Mouse (Mus musculus) frontal cortex, postnatal 25 days (tissue): ENCODE data around the gene Stk39.

Source experiments
- DNase-seq, 2 experiments: peaks; one replicate each; pipeline ENCODE4 v3.0.0; 2022; ENCODE audit warnings: low spot score in 2 of 2

The Stk39 gene

GRCm38 (mm10) chr2:68458115-68458514, 14.0 kb downstream of the Stk39 start:
- no peak for DNase-seq

DNA sequence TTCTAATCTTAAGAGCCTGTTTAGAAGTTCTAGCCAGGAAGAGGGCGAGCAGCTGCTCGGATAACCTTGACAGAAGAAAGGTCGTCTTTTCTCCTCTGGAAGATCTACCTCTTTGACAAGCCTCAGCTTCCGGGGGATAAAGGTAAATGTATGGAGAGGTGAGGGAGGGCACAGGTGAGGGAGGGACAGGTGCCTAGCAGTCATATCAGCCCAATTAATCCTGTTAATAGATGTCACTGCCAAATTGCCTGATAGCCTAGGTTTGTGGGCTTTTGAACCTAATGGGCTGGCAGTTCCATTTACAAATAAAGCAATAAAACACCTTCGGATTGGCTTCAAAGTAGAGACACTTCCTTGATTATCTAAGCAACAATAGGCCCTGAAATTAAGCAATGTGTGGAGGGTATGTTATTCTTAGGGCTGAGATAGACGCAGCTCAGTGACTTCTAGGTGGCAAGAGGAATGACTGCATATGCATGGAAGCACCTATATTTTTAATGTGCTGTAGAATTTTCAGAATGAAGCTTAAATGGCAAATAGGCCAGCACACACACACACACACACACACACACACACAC, 14.5 kb downstream of the Stk39 start:
- DNase-seq: no peak

GRCm38 (mm10) chr2:68456899-68457298, 15.2 kb downstream of the Stk39 start:
- no peak for DNase-seq

GRCm38 (mm10) chr2:68452379-68452778, 19.7 kb downstream of the Stk39 start:
- no peak for DNase-seq

DNA sequence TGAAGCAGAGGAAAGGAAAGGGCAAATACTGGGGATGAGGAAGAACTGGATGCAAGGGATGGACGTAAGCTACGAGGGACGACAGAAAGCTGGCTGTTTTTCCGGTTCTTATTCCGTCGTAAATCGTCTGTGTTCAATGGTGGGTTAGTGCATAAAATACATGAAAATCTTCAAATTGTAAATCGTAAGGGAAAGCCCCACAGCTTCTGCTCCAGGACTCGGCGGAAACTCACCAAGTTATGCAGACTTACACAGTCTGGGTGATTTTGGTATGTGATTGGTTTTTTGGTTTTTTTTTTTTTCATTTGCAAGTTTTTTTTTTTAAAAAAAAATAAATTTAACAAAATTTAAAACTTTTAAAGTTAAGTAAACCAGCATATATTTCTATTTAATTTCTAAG, 24.0 kb downstream of the Stk39 start:
- DNase-seq: no peak

GRCm38 (mm10) chr2:68443141-68443540, 28.9 kb downstream of the Stk39 start:
- DNase-seq: no peak

GRCm38 (mm10) chr2:68442113-68442717, 29.9 kb downstream of the Stk39 start:
- no peak for DNase-seq

- DNase-seq: no peak
These were observed 32.5 kb downstream of the Stk39 start for GRCm38 (mm10) chr2:68439614-68440013.

- DNase-seq: no peak
These were observed 34.1 kb downstream of the Stk39 start for GRCm38 (mm10) chr2:68437920-68438319.

GRCm38 (mm10) chr2:68437216-68437615, 34.9 kb downstream of the Stk39 start:
- no peak for DNase-seq

DNA sequence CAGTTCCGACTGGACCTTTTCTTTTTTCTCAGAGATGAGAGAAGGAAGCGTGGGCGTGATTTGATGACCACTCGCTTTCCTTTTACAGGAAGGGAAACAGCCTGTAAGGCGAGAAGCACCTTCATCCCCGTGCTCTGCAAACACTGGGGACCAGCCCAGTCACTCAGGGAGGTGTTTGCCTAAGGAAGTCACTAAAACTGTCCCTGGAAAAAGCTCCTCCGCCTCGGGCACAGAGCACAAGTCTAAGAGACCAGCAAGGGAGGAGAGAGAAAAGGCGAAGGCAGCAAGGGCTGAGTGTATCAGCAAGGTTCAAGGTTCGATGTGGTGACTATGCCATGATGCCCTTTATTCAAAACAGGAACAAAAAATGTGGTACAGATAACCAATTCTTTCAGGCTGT, 35.8 kb downstream of the Stk39 start:
- DNase-seq: no peak

DNA sequence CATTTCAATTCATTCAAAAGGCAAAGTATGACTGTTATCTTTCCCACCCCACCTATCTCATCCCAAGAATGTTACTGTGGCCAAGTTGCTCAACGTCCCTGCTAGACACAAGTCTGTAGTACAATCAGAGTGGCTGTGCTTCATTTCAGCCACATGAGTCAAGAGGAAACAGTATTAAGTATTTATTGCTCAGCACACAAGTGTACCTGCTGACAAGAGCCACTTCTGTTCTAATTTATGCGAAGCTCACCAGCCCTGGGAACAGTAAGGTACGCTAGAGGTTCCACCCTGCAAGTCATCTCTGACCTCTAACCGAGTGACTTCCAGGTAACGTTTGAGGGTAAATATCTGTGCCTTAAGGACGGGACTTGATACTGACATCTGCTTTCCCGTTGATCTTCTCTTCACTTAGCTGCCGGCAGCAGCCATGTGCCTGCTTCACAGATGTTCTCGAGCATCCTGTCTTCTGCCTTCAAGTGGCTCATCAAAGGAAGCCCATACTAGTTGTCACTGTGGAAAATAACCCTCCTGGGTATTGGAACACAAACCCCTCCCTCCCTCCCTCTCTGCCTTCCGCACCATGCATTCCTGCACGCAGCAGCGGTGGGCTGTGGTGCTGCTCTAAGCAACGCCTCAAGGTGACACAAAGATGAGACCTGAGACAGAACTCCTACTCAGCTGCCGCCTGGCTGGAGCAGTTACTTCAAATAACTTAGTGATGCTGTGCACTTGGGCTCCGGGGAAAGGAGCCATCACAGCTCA, 36.4 kb downstream of the Stk39 start:
- no peak for DNase-seq

GRCm38 (mm10) chr2:68434997-68435396, 37.1 kb downstream of the Stk39 start:
- DNase-seq: no peak

DNA sequence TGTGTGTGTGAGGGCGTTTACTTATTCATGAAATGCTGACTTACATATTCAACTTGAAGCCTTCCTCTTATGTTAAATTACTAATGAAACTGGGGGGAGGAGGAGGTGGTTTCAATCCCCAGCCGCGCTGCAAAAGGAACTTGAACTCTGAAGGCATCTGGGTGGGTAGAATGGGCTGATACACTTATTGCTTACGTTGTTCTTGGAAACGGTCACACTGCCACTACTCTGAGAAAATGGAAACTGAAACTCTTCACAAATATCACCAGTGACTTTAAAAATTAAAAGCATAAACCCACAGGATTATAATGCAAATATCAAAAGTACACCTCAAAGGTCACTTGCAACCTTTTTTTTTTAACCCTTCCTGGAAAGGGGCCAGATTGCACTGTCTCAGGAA, 37.5 kb downstream of the Stk39 start:
- DNase-seq: no peak

DNA sequence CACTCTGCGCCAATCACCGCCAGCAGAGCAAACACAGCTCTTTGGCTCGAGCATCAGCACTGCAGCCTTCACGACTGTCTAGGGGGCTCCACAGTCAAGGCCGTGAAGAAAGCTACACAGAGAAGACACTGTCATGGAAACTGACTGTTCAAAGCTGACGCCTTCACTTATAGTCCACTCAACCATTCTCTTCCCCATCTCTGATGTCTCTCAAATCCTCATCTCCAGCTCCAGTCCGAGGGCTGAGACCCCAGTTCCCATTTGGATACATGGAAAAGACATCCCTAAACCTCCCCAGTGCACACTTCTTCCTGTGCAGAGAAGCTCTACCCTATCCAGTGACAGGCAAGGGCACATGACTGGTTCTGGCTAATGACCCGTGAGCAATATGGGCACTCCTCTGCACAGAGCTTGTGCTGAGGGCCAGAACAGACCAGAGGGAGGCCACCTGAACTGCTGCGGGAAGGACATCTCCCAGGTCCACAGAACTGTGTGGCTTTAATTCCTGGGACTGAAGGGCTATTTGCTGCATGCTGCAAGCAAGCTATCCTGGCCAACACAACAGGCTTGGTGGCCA, 38.2 kb downstream of the Stk39 start:
- DNase-seq: no peak

DNA sequence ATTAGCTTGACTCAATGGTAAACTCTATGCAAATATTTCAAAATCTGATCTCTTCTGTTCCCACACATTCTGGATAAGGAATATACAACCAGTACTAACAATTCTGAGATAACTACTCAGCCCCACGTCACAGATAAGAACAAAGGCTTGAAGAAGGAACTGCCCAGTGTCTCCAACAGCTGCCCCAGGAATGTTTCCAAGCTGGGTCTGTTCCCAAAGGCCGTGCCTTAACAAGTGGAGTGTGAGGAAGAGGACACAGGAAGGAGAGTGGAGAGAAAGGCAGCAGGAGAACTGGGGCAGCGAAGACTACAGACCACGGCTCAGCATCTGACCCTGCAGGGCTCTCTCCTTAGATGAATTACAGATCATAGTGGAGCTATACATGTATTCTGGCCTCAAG, 39.2 kb downstream of the Stk39 start:
- DNase-seq: no peak

- no peak for DNase-seq
These were observed 40.8 kb downstream of the Stk39 start for GRCm38 (mm10) chr2:68431024-68431962.

- DNase-seq: no peak
These were observed 41.6 kb downstream of the Stk39 start for GRCm38 (mm10) chr2:68430493-68430892.

GRCm38 (mm10) chr2:68429436-68429835, 42.6 kb downstream of the Stk39 start:
- DNase-seq: no peak

DNA sequence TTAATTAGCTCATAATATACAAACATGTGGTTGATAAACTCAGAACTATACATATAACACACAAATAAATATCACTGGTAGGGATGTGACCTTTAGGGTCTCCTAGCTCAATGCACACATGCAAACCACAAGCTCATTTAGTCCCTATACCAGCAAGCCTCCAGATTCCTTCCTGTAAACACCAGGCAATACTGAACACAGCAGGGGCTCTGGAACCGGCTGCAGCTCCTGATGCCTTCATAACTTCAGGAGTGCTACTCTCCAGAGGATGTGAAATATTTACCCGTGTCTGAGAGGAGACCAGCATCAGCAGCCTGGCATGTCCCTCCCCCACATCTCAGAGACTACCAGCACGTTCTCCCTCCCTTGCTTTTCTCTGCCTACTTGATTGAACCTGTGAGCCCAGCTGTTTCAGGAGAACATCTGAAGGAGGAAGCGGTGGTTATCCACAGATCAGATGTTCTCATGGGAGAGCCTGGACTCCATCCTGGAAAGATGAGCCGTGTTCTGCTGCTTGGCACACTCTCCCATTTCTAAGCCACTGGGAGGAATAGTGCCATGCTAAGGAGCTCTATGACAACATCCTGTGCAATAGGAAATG, 45.0 kb downstream of the Stk39 start:
- no peak for DNase-seq

GRCm38 (mm10) chr2:68426074-68426473, 46.0 kb downstream of the Stk39 start:
- DNase-seq: no peak
